In genomic region chr4:47521884-47522605, GRCm38 (mm10) we compare ENCODE assay signal across 10 mouse cellular contexts. TPM values are rescaled to one million over a fixed set of nuclear protein-coding genes. Genes with fewer than 3 reads are reported as not detected.
DNase-seq lines count a peak whose midpoint lies in the region; ATAC-seq and TF ChIP-seq lines count a peak whose summit lies in the region.
"Had no signal": no experiment of that assay in that cellular context is flagged by ENCODE, and none has a peak within 500 bp of the region (broad histone marks: within the 10 kb centered on the region; RNA-seq: fewer than 3 reads in every experiment).

No protein-coding gene starts in this region.

- H3K27me3 ChIP-seq in lung, embryonic 14.5 days (ENCODE audit: insufficient read depth, low read length) = no peaks in the 10 kb centered on the region
- H3K27me3 ChIP-seq in neural tube, embryonic 15.5 days (replicated peaks) = no peaks in the 10 kb centered on the region
- H3K27me3 ChIP-seq: embryonic facial prominence, embryonic 13.5 days; limb, embryonic 15.5 days had no signal

- no peaks in the 10 kb centered on the region for H3K36me3 ChIP-seq in lung, embryonic 14.5 days (ENCODE audit: insufficient read depth)
- no peaks in the 10 kb centered on the region for H3K36me3 ChIP-seq in neural tube, embryonic 15.5 days
- H3K36me3 ChIP-seq: embryonic facial prominence, embryonic 13.5 days; limb, embryonic 15.5 days had no signal

- peak; percentile 12 for DNase-seq in CD4-positive, CD25-positive, alpha-beta regulatory T cell, adult 2 months (ENCODE audit: low read depth, low spot score)
- peak; percentile 80 for DNase-seq in lung, embryonic 14.5 days
- no peak for DNase-seq in lung, adult 2 months
- peak; percentile 28 for DNase-seq in kidney, postnatal 14 days
- DNase-seq in urinary bladder, postnatal 36 days (ENCODE audit: low spot score in 2 of 2) = no peak

- H3K4me2 ChIP-seq in lung, embryonic 14.5 days = no peak overlapping the region
- no peak overlapping the region for H3K4me2 ChIP-seq in neural tube, embryonic 15.5 days
- H3K4me2 ChIP-seq: embryonic facial prominence, embryonic 13.5 days; limb, embryonic 15.5 days had no signal

- H3K4me1 ChIP-seq in lung, embryonic 14.5 days (ENCODE audit: insufficient read depth) = no peaks in the 10 kb centered on the region
- H3K4me1 ChIP-seq in lung, adult 2 months (ENCODE audit: control insufficient read depth, insufficient read depth, low read length) = no peaks in the 10 kb centered on the region
- no peaks in the 10 kb centered on the region for H3K4me1 ChIP-seq in cortical plate, adult 2 months (ENCODE audit: control insufficient read depth, insufficient read depth, low read length)
- peaks cover 5% of the 10 kb centered on the region for H3K4me1 ChIP-seq in neural tube, embryonic 15.5 days
- H3K4me1 ChIP-seq: limb, embryonic 15.5 days had no signal

- peak; percentile 69 for TF ChIP-seq CTCF in lung, embryonic 14.5 days (IDR thresholded peaks at IDR 0.05; ENCODE audit: low read depth)
- TF ChIP-seq CTCF in lung, adult 2 months (IDR thresholded peaks at IDR 0.05; ENCODE audit: insufficient read depth, low read length) = no peak
- peak; percentile 52 for TF ChIP-seq CTCF in cortical plate, adult 2 months (IDR thresholded peaks at IDR 0.05; ENCODE audit: extremely low read depth, insufficient read depth, low read length)

- no peak overlapping the region for H3K9ac ChIP-seq in lung, embryonic 14.5 days
- H3K9ac ChIP-seq in neural tube, embryonic 15.5 days (replicated peaks) = no peak overlapping the region
- H3K9ac ChIP-seq: embryonic facial prominence, embryonic 13.5 days; limb, embryonic 15.5 days had no signal

- 70% methylated on average over 6 of the region's 6 CpGs for WGBS in lung, embryonic 14.5 days
- 63% methylated on average over 6 of the region's 6 CpGs for WGBS in lung, adult 2 months
- 78% methylated on average over 6 of the region's 6 CpGs for WGBS in neural tube, embryonic 15.5 days

- no peak overlapping the region for H3K4me3 ChIP-seq in lung, embryonic 14.5 days (ENCODE audit: low read depth, low read length)
- no peak overlapping the region for H3K4me3 ChIP-seq in lung, adult 2 months (replicated peaks; ENCODE audit: extremely low read depth, low read depth, low read length)
- H3K4me3 ChIP-seq in cortical plate, adult 2 months (ENCODE audit: insufficient read depth, low read length) = no peak overlapping the region
- H3K4me3 ChIP-seq in neural tube, embryonic 15.5 days (replicated peaks) = no peak overlapping the region
- H3K4me3 ChIP-seq: embryonic facial prominence, embryonic 13.5 days; limb, embryonic 15.5 days had no signal

- no peak overlapping the region for H3K27ac ChIP-seq in lung, embryonic 14.5 days (ENCODE audit: low read depth)
- H3K27ac ChIP-seq in cortical plate, adult 2 months (ENCODE audit: insufficient read depth, low read length) = no peak overlapping the region
- no peak overlapping the region for H3K27ac ChIP-seq in neural tube, embryonic 15.5 days (replicated peaks)
- H3K27ac ChIP-seq: embryonic facial prominence, embryonic 13.5 days; limb, embryonic 15.5 days had no signal

- no peak for TF ChIP-seq POLR2A in lung, adult 2 months (IDR thresholded peaks at IDR 0.05; ENCODE audit: borderline replicate concordance, extremely low read depth, low read depth, low read length)
- no peak for TF ChIP-seq POLR2A in cortical plate, adult 2 months (IDR thresholded peaks at IDR 0.05; ENCODE audit: extremely low read depth, insufficient read depth, low read length)

- no peaks in the 10 kb centered on the region for H3K9me3 ChIP-seq in lung, embryonic 14.5 days (ENCODE audit: low read depth, low read length)
- H3K9me3 ChIP-seq in neural tube, embryonic 15.5 days (replicated peaks) = no peaks in the 10 kb centered on the region; the same call in 1 of the 2 replicates
- H3K9me3 ChIP-seq: embryonic facial prominence, embryonic 13.5 days; limb, embryonic 15.5 days had no signal

- ATAC-seq in CD4-positive, CD25-positive, alpha-beta regulatory T cell, adult 4 months = no peak
- ATAC-seq in lung, embryonic 14.5 days (ENCODE audit: insufficient read depth) = peak; percentile 62; the same call in 1 of the 2 replicates
- ATAC-seq in neural tube, embryonic 15.5 days (ENCODE audit: low FRiP score) = peak; percentile 65; the same call in 1 of the 2 replicates

RNA-seq across cellular contexts. Expression of gene Sec61b, which starts 47.6 kb away (rescaled TPM):
- 100 to 1,000 TPM; 231 to 289 TPM for polyA plus RNA-seq in CD4-positive, CD25-positive, alpha-beta regulatory T cell, adult 4 months (2017; shearing (Covaris generic))
- 404 and 428 TPM in 2 replicates for polyA plus RNA-seq in lung, embryonic 14.5 days (2014; fragmentation: Nextera tagmentation; extraction: Ambion mirVana)
- polyA plus RNA-seq in lung, adult 2 months (2012; rRNA removed) = 174 and 271 TPM in 2 replicates
- polyA plus RNA-seq in cortical plate, adult 2 months (2012; rRNA removed) = 65.5 and 76.1 TPM in 2 replicates
- polyA plus RNA-seq in neural tube, embryonic 15.5 days (2015; fragmentation: Nextera tagmentation; extraction: Ambion mirVana) = 272 and 296 TPM in 2 replicates

RNA-seq across cellular contexts. Expression of gene Alg2, which starts 47.9 kb away (rescaled TPM):
- polyA plus RNA-seq in CD4-positive, CD25-positive, alpha-beta regulatory T cell, adult 4 months (2017; shearing (Covaris generic)) = 1 to 10 TPM; 8.3 to 9.2 TPM
- polyA plus RNA-seq in lung, embryonic 14.5 days (2014; fragmentation: Nextera tagmentation; extraction: Ambion mirVana) = 56.3 and 59.6 TPM in 2 replicates
- polyA plus RNA-seq in lung, adult 2 months (2012; rRNA removed) = 14.7 and 17.8 TPM in 2 replicates
- polyA plus RNA-seq in cortical plate, adult 2 months (2012; rRNA removed) = 77.2 and 81.6 TPM in 2 replicates
- polyA plus RNA-seq in neural tube, embryonic 15.5 days (2015; fragmentation: Nextera tagmentation; extraction: Ambion mirVana) = 310 and 364 TPM in 2 replicates

Comparison
In these comparisons a context has a peak if more than half of its experiments do, and no peak if none do; other contexts are left out.
1. DNase-seq: peak in CD4-positive, CD25-positive, alpha-beta regulatory T cell, adult 2 months (single experiment), lung, embryonic 14.5 days (single experiment) and kidney, postnatal 14 days (single experiment); none in lung, adult 2 months (single experiment) and urinary bladder, postnatal 36 days (0 of 2).